Mouse (Mus musculus): Measurements from ENCODE around the gene Wnt3.

Gene Wnt3

DNA sequence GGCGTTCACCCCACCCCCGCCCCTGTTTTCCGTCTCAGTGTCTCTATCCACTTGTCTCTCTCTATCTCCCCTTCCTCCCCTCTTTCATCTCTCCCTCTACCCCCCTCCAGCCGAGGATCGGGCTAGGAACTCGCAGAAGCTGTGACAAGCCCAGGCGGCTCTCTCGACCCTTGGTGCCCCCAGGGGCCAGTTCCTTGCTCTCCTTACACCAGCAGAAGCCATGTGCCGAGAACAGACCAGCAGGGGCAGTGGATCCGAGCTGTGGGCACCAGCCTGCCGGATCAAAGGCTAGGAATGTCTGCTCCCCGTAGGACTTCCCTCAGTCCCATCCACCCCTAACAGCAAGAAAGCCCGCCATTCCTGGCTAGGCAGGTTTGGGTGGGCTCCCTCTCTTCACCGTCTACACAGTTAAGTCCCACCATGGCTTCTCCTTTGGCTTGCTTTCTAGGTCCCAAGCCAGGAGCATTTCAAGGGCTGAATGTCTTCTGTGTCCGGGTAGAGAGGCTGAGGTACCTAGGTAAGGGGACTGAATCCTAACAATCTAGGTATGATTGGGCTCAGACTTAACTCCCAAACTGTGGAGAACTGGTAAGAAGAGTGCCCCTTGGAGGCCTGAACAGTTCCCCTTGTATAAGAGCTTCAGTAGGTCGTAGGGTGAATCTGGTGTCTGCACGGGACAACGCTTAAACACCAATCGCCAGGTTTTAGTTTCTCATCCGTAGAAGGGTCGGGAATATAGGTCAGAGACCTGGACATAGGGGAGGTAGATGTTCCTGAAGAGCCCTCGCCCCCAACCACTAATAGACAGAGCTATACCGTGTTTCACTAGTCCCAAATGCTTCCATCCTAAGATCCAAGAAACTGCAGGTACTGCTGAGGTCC lies 1.2 kb upstream of the Wnt3 start:
- DNase-seq (ENCODE audit: low read depth, low spot score) = no peak

DNA sequence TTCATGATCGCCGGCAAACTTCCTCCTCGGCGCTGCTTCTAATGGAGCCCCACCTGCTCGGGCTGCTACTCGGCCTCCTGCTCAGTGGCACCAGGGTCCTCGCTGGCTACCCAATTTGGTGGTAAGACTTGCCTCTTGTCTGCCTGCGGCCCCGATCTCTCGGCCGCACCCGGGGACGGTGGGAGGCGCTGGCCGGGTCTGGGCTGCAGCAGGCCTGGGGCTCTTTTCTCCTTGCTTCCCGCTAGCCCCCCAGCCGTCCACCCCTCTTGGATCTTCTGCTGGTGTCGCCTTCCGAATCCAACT lies 229 bp downstream of the Wnt3 start:
- no peak for DNase-seq (ENCODE audit: low read depth, low spot score)

DNA sequence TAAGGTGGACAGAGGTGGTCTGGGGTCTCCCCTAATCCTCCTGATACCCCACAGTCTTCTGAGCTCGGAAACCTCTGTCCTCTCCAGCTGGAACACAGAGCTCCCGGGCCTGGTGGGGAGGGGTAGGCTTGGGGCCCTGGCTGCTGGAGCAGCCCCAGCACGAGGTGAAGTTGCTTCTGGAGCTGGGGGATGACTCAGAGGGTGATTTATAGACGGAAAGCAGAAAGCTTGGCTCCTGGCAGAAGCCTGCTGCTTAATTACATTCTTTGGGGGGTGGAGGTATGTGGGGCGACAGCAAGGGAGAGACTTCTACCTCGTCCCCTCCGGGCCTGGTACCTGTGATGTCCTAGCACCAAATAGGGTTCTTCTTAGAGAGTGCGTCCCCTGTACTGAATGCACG lies 6.2 kb downstream of the Wnt3 start:
- no peak for DNase-seq (ENCODE audit: low read depth, low spot score)

DNA sequence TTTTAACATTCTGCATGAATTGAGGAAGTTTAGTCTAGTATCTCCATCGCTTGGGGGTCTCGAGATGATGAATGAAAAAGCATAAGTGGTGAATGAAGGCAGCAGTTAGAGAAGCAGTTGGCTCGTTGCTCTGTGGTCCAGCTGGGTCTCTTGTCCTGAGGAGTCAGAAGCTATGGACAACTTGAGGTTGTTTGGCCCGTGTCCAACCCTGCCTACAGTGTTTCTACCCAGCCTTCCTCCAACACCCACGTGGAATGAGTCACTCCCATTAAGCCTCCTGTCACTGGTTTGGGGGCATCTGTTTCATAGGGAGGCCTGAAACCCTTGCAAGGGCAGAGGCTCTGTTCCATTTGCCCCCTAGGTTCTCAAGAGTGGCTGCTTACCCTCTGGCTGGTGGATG lies 16.0 kb downstream of the Wnt3 start:
- no peak for DNase-seq (ENCODE audit: low read depth, low spot score)

DNA sequence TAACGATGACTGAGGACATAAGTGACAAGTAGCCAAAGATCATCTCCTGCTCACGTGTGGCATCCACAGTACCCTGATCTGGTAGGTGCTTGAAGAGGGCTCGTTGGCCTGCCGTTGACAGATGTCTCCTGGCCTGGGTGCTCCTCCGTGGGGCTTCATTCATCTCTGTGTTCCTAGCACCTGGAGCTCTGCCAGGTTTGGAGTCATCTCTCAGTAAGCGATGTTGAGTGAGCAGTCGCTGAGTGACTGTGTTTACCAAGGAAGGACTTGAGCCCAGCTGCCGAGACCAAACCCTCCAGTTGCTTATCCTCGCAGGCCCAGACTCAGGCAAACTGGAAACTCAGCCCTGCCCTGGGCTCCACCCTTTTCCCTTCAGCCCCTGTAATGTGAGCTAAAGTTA lies 27.2 kb downstream of the Wnt3 start:
- no peak for DNase-seq (ENCODE audit: low read depth, low spot score)

DNA sequence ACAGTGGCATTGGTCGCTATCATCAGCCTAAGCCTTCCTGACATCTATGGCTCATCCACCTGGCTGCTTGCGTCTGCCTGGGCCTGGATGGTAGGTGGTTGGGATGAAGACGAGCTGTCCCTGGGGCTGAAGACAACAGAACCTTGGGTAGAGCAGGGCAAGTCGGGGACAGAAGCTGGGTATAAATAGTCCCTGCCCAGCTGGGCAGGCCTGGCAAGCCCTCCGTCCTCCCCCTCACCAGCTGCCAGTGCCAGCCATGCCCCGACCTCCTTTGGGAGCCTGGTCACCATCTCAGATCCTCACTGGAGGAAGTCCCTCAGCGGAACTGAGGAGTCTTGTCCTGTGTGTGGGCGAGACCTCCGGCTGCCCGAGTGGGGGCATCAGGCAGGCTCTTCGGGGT lies 30.2 kb downstream of the Wnt3 start:
- no peak for DNase-seq (ENCODE audit: low read depth, low spot score)

DNA sequence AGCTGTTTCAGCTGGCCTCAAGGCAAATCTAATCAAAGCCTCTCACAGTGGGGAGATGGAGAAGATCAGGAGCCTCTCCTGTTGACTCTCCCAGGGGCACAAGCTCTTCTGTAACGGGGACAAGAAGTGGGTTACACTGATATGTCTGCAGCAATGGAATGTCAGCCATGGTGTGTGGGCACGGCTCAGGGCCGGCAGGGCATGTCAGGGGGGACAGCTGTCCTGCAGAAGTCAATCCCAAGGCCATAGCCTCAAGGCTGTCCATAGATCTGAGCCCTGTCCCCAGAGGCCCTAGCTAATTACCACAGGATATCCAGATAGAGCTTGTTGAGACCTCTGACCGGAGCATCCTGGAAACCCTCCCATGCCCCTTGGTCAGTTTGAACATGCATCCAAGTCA lies 30.9 kb downstream of the Wnt3 start:
- no peak for DNase-seq (ENCODE audit: low read depth, low spot score)

DNA sequence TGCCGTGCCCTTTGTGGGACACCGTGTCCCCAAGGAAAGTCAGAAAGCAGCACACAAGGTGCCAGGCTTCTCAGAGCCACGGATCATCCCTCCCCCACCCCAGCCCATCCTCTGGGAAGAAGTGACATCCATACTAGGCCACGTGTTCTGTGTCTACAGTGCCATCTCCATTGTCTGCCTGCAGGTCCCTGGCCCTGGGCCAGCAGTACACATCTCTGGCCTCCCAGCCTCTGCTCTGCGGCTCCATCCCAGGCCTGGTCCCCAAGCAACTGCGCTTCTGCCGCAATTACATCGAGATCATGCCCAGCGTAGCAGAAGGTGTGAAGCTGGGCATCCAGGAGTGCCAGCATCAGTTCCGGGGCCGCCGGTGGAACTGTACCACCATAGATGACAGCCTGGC lies 34.0 kb downstream of the Wnt3 start:
- no peak for DNase-seq (ENCODE audit: low read depth, low spot score)

DNA sequence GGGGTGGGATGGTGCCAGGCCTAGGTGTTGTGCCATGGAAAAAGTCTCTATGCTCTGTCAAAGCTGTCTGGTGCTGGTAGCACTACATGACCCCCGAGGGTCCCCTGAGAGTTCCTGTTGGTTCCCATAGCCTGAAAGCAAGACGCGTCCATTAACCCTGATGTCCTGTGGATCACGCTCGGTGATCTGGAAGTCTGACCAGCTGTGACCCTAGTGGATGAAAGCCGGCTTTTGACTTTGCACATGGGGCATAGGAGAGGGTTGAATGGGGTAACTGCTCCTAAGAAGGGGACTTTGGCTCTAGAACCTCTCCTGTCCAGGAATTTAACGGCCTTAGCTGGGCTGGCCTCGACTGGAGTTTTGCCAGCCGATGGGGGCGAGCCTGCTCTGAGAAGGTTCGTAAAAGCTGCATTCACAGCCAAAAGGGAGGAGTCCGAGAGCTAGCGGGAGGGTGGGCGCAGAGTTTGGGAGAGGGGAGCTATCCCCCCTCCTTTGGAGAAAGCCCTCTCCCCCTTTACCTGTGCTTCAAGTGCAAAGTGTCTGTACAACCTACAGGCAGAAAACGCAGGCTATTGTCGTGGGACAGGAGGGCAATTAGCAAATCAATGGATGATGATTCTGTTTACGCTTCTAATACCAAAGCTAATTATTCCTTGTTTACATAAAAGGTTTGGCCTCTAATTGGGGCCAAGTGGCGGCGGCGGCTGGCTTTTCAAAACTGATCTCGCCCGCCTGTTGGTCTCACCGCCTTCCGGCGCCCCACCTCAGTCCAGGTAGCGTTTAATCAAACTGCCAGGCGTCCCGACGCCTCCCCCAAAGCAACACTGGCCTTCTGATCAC lies 35.0 kb downstream of the Wnt3 start:
- DNase-seq (ENCODE audit: low read depth, low spot score) = no peak

DNA sequence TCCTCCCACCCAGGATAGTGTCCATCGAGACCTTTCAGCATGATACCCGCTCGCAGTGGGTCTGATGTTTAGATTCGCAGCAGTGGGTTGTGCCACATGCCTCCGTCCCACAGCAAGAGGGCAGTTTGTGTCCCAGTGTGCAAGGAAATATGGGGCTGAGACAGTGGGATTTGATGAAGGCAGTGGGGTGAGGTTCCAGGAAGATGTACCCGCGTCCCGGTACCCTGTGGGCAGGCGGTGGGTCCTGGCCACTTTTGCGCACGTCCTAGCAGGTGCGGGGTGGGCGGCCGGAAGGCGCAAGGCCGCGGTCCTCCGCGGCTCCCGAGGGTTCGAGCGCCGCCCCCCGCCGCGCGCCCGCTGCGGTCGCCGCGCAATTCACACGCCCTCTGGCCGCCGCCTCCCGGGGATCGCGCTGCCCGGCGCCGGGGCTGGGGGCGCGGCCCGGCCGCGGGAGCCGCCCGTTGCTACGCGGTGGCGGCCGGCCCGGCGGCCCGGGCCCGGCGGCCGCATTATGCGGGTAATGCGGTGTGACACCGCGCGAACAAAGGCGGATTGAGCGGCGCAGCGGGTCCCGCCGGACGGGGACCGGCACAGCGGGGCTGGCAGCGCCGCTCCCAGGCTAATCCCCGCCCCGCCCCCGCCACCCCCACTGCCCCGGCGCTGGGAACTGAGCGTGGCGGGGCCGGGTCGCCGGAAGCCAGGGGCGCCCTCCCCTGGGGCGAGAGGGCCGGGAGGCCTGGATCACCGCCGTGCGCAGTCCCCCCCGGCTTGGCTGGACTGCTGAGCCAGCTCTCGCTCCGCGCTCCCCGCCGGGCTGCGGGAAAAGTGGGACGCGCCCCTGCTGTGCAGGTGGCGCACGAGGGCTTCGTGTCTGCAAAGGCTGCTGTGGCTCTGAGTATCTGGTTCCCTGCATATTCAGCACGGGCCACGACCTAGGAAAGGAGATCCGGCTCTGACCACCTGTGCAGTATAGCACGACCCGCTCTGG lies 36.0 kb downstream of the Wnt3 start:
- DNase-seq (ENCODE audit: low read depth, low spot score) = no peak

DNA sequence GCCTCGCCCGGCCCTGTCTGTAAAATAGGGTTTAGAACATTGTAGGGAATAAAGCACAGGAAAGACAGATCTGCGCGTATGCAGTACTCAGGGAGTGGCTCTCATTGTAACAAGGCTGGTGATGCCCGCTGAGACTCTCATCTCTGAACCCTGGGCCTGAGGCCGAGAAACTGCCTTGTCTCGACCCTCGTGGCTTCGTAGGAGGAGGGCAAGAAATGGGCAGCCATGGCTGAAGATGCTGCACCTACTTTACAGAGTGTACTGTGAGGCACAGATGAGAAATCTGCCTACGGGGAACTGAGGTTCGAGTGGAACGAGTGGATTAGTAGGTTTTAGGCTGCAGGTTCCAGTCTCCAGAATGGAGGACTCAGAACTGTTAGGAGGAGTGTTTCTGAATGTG lies 36.7 kb downstream of the Wnt3 start:
- no peak for DNase-seq (ENCODE audit: low read depth, low spot score)

DNA sequence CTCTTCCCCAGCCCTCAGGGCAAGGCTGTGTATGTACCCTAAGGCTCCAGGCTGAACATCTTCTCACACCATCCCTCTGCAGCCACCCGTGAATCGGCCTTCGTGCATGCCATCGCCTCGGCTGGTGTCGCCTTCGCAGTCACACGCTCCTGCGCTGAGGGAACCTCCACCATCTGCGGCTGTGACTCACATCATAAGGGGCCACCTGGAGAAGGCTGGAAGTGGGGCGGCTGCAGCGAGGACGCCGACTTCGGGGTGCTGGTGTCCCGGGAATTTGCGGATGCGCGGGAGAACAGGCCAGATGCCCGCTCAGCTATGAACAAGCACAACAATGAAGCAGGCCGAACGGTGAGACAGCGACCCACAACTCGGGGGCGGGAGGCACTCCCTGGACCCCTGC lies 37.3 kb downstream of the Wnt3 start:
- DNase-seq (ENCODE audit: low read depth, low spot score) = no peak

DNA sequence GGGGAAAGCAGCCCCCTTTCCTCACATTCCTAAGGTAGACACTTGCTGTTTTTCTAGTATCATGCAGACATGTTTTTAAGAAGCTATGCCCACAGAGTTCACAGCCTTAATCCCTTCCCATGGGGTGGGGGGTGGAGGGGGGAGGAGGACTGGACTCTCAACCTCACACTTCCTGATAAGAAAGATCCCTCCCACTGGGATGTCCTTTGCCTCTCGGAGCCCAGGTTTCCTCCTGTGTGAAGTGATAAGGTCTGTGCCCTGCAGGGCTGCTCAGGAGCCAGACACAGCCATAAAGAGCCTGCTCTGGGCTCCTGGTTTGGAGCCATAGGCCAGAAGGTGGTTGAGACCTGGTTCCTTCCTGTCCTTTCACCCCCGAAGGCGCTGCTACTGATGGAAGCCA lies 40.9 kb downstream of the Wnt3 start:
- DNase-seq (ENCODE audit: low read depth, low spot score) = no peak

DNA sequence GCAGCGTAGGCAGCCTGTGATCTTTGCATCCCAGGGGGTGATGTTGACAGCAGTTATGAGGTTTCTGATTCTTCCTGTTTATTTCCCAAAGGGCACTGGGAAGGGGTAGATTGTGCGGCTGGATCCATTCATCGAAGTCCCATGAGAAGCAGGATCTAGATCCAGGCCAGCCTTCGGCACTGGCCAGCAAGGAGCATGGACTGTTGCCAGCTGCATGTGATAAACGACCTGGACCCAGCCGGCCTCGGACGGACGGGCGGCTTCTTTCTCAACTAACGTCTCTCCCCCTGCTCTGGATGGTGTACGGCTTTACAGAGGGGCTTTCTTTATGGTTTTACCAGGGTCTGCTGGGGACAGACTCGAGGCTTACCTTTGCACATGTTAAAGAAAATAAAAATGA lies 42.0 kb downstream of the Wnt3 start:
- no peak for DNase-seq (ENCODE audit: low read depth, low spot score)

DNA sequence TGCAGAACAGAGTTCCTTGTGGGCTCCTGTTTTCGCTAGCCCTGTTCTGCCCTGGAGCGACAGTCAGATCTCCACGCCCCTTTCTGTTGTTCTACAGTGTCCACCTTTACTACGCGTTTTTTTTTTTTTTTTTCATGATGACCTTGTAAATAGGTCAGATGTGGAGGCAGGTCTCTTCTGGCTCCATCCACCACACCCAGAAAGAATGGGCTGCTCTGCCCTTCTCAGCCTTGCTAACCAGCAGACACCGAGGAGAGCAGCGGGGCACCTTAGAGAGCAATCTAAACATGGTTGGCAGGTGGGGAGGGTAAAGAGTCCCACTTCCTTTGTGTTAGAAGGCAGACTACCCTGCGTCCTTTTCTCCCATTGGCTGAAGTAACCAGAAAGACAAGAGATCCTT lies 42.8 kb downstream of the Wnt3 start:
- no peak for DNase-seq (ENCODE audit: low read depth, low spot score)

DNA sequence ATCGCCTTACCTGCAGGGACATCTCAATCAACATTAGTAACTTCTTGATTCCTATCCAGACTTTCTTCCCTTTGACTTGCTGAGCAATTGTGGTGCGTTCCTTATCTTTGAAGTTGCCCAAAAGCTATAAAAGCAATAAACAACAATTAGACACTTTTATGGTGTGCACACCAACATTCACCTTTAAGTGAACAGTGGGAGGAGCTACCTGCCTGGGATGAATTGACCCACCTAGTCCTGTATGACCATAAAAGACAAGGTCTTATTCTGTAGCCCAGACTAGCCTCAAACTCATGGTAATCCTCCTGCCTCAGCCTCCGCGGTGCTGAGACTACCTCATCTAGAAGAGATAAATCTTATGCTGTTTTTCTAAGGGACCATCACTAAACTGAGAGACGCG lies 53.3 kb downstream of the Wnt3 start:
- DNase-seq (ENCODE audit: low read depth, low spot score) = no peak

DNA sequence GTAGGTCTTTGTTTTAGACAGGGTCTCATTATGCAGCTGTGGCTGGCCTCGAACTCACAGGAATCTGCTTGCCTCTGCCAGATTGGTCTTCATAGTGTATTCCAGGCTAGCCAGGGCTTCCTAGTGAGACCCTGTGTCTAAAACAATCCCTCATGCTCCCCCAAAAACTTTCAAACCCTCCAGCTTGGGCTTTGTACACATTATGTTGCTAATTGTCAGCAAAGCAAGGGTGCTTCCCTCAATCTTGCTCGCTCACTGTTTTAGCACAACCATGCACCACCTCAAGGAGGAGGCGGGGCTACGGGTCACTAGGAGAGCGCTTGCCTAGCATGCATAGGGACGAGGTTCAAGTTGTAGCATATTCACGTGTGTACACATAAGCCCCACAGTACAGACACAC lies 54.9 kb downstream of the Wnt3 start:
- DNase-seq (ENCODE audit: low read depth, low spot score) = no peak

DNA sequence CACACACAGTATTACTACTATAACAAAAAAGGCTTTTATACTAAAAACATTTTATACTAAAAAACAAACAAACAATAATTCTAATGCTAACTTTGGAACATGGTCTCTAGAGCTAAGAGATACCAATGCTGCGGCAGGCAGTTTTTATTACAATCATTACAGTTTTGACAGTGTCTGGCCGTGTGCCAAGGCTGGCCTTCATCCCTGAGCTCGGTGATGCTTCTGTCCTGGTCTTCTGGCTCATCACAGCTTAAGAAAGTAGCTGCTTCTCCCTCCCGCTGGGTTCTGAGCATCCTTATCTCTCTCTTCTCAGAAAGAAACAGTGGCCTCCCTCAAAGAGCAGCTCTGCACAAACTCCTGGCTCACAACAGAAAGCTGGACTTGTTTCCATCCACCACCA lies 56.0 kb downstream of the Wnt3 start:
- no peak for DNase-seq (ENCODE audit: low read depth, low spot score)

DNA sequence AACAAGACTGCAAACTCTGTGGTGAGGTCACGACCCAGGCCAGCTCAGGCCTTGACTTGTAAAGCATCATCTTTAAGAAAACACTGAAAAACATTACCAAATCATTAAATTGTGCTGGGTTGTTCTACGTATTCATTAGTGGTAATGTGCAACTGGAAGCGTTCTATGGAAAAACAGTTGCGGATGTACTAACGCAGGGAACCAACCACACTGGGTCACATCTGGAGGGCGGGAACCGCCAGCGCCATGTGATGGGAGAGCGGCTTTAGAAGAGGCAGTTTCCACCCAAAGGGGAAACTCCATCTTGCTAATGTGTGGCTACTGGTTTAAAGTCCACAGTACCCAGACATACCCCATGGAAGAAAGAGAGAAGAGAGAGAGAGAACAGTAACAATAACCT lies 56.5 kb downstream of the Wnt3 start:
- no peak for DNase-seq (ENCODE audit: low read depth, low spot score)

DNA sequence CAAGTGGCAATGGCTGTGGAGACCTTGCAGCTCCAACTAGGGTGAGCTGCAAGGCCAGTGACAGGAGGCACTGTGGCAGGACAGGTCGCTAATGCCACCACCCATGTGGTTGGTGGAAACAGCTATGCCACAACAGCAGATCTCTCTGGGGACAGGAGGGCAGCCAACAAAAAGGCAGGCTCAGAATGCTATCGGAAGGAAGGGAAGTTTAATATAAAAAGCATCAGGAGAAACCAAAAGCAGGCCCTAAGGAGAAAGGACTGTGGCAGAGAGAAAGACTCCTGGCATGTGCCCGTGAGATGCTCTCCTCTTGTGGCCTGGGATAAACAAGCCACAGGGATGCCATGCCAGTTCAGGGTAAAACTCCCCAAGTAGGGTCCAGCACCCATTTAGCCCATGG lies 57.8 kb downstream of the Wnt3 start:
- DNase-seq (ENCODE audit: low read depth, low spot score) = no peak

DNA sequence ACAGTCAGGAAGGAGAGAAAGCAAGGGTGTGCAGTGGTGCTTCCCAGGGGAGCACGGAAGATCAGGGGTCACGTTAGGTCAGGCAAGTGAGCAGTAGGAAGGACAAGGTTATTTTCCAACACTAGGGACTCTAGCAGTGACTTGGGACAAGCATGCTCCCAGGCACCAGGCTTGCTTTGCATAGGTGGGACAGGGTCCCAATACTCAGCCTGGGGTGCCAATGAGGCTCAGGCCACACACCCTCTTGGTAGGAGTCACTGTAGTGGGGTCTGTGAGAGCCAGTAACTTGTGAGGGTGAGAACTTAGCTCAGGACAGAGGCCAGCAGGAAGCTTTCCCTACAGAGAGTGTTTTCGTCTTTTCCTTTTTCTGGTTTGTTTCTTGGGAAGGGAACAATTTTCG lies 58.4 kb downstream of the Wnt3 start:
- DNase-seq (ENCODE audit: low read depth, low spot score) = no peak

DNA sequence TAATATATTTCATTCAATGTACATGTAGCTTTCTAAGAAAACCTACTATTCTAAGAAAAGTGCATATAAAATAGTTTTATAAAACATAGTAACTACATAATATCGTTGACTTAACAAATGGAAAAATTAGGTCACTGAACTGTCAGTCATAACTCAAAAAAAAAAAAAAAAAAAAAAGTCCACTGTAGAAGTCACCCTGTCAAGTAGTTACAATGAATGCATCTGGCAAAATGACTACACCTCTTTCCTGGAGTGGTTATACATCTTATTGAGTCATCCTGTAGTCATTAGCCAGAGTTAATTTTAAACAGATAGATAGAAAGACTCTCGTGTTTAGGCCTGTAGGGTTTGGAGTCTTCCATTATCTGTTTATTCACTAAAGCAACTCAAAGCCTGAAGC lies 65.0 kb downstream of the Wnt3 start:
- DNase-seq (ENCODE audit: low read depth, low spot score) = no peak
